Mouse (Mus musculus) cortical plate, adult 2 months (tissue): ENCODE results near the gene Gm8369. TPM values are rescaled to one million over a fixed set of nuclear protein-coding genes. Genes with fewer than 3 reads are reported as not detected.
"Not testable (repeated sequence)": the region's sequence is repeated elsewhere in the genome, so short reads cannot be mapped to it uniquely, and the experiment has no call there.

Source experiments
- H3K27ac ChIP-seq: fragments of 200-500 bp; 2 replicates; pipeline ENCODE4 v1.5.1; 2012; ENCODE audit warnings: low read length, control low read depth, inconsistent platforms; ENCODE audit not compliant: insufficient read depth
- H3K4me1 ChIP-seq: fragments of 200-500 bp; 2 replicates; pipeline ENCODE4 v1.6.1; 2011; ENCODE audit warnings: low read length; ENCODE audit not compliant: control insufficient read depth, insufficient read depth
- H3K4me3 ChIP-seq: fragments of 200-500 bp; 2 replicates; pipeline ENCODE4 v1.5.1; 2011; ENCODE audit warnings: mild to moderate bottlenecking, low read length, control low read depth; ENCODE audit not compliant: insufficient read depth
- CTCF ChIP-seq: fragments of 200-500 bp; IDR thresholded peaks from 2 replicates; pipeline ENCODE4 v1.5.1; 2011; ENCODE audit warnings: mild to moderate bottlenecking, control low read depth, low read length; ENCODE audit not compliant: insufficient read depth; ENCODE audit errors: extremely low read depth
- POLR2A ChIP-seq: fragments of 200-500 bp; IDR thresholded peaks from 2 replicates; pipeline ENCODE4 v1.6.1; 2011; ENCODE audit warnings: mild to moderate bottlenecking, low read length, control low read depth; ENCODE audit not compliant: insufficient read depth; ENCODE audit errors: extremely low read depth
- polyA plus RNA-seq: library from polyadenylated mRNA; depleted of rRNA; stranded (reverse); fragments of >200 nt; gene quantifications from 2 replicates; pipeline ENCODE4 v1.2.3, GENCODE M21; 2012; rRNA removed

The Gm8369 gene
- polyA plus RNA-seq, 1 experiment: 0.31 TPM

DNA sequence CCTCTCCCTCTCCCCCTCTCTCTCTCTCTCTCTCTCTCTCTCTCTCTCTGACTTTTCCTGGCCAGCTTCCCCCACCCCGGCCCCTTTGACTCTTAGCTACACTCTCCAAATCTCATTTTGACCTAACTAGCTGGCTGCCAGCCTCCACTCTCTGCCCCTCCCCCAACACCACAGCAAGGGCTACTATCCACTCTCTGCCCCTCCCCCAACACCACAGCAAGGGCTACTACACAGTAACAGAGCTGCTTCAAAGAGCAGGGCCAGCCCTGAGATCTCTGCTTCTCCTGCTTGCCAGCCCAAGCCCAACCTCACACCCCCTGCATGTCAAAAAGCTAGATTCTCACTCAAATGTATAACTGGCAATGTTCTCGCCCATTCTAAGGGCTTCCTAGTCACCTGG is 51.6 kb downstream of the Gm8369 start:
- Histone ChIP-seq H3K27ac (no peak overlapping the region), H3K4me3 (no peak overlapping the region), H3K4me1 (no peaks in the 10 kb centered on the region)
- TF ChIP-seq POLR2A (no peak), CTCF (no peak)

DNA sequence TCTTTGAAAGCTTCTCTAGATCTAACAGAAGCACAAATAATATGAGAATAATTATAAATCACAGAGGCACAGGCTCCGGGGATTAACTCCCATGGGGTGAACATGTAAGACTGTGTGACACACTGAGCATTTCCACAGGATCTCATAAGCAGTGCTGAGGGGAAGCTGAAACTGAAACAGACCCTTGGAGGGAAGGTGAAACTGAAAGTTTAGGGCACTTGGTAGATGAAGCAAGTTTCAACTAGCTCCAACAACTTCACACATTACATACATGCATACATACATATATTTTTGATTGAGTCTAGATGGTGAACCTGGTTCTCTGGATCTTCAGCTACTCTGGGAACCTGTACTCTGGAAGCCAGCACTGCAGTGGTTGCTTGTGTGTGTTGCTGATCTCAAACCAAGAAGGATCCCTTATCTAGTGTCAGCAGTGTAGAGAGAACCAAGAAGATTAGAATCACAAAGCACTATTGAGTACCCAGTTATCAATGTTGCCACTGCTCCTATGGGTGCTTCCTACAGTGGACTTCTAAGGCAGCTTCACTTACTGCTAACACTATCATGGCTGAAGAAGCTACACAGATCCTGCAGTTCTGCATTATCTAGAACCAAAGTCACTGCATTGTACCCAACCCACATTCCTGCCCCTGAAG is 54.6 kb downstream of the Gm8369 start:
- H3K4me3 ChIP-seq, H3K4me1 ChIP-seq, H3K27ac ChIP-seq: not testable (repeated sequence)

DNA sequence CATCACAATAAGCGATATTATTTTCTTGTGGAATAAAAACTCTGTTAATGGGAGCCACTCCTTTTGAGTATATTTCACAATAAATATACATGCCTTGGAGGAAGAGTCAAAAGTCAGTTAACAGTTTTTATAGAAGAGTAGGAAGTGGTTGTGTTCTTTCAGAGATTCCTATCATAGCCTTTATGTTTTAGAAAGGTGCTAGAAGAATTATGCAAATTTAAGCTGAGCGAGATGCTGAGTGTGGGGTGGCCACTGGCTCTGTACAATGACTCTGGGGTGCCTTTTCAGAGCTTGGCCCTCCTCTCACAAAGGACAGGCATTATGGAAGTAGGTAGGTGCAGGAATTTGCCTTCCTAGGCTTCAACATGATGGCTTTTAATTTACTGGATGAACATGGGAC is 58.6 kb downstream of the Gm8369 start:
- not testable (repeated sequence) for H3K4me1 ChIP-seq, H3K27ac ChIP-seq, H3K4me3 ChIP-seq

DNA sequence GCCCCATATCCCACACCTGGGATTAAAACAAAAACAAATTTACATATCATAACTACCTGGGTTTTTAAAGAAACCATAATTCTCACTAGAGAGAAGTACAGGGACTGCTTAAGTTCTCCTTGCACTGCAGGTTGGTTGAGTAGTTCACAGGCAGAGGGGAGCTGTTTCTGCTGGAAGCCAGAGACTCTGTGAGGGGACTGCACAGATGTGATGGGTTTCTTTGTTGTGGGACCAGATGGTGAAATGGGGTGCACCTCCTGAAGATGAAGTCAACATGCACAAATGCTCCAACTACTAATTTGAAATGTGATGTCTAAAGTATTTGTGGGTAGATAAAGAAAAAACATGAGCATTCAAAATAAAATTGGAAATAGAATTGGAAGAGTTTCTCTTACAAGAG is 62.2 kb downstream of the Gm8369 start:
- no peak overlapping the region for H3K4me3 ChIP-seq
- H3K27ac ChIP-seq: no peak overlapping the region
- TF ChIP-seq CTCF: no peak
- no peak for TF ChIP-seq POLR2A
- H3K4me1 ChIP-seq: no peaks in the 10 kb centered on the region

DNA sequence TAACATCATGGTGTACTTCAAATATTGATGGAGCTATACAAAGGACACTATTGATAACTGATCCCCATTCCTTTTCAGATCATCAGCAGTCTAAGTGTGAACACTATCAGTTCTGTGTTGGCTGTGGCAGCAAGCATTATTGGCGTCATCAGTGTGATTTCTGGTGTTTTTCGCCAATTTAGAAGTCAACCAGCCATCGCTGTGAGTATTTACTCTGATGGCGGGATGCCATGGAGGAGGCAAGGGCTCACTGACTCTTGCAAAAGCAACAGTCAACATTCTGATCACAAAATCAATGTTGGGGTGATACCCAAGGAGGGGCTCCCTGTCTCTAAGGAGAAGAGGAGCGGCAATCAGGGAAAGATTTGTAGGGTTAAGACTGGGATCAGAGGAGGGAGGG is 69.0 kb downstream of the Gm8369 start:
- Histone ChIP-seq H3K4me3 (no peak overlapping the region), H3K27ac (no peak overlapping the region), H3K4me1 (no peaks in the 10 kb centered on the region)
- TF ChIP-seq CTCF (no peak), POLR2A (no peak)

DNA sequence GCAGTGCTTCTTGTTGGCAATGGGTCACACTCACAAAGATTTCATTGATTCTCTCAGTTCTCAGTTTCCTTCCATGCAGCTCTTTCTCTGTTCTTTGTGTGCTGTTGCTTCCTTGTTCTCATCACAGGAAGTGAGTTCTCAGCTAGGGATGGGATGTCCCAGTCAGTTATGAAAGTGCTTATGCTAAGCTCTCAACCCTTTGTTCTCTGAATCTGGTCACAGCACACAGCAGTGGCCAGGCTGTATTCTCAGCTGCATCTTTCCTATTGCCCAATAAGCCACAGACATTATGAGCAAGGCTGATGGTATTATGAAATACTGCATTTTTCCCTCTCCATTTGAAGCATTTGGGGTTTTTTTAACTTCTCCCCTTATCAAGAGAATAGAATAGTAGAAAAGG is 73.8 kb downstream of the Gm8369 start:
- H3K27ac ChIP-seq, H3K4me3 ChIP-seq, H3K4me1 ChIP-seq: not testable (repeated sequence)

Other genes starting within 250 kb of the Gm8369 start
- 0.04 and 0.10 TPM in 2 replicates for gene Ms4a1, start 219.7 kb upstream of the Gm8369 start, polyA plus RNA-seq
- not detected in 2 replicates for gene Ms4a5, start 202.1 kb upstream of the Gm8369 start, polyA plus RNA-seq
- gene Ms4a14, start 171.5 kb upstream of the Gm8369 start, polyA plus RNA-seq: 0.08 and 0.15 TPM in 2 replicates
- gene Ms4a7, start 149.8 kb upstream of the Gm8369 start, polyA plus RNA-seq: 0.66 and 1.0 TPM in 2 replicates
- 0.17 and 0.21 TPM in 2 replicates for gene Ms4a4a, start 110.4 kb upstream of the Gm8369 start, polyA plus RNA-seq
- gene Ms4a4c, start 81.2 kb upstream of the Gm8369 start, polyA plus RNA-seq: 0.17 TPM in 1 of 2 replicates, not detected in the other
- 0.44 and 0.78 TPM in 2 replicates for gene Ms4a4b, start 42.4 kb upstream of the Gm8369 start, polyA plus RNA-seq
- 0.86 and 1.3 TPM in 2 replicates for gene Ms4a6c, start 16.6 kb upstream of the Gm8369 start, polyA plus RNA-seq
- 2.0 and 2.2 TPM in 2 replicates for gene Ms4a6b, start 30.6 kb downstream of the Gm8369 start, polyA plus RNA-seq
- gene Ms4a4d, start 50.9 kb downstream of the Gm8369 start, polyA plus RNA-seq: not detected in 2 replicates
- 1.5 and 1.8 TPM in 2 replicates for gene Ms4a6d, start 118.9 kb downstream of the Gm8369 start, polyA plus RNA-seq
- gene Ms4a2, start 137.8 kb downstream of the Gm8369 start, polyA plus RNA-seq: 0.06 TPM in 1 of 2 replicates, not detected in the other
- not detected in 2 replicates for gene Ms4a3, start 154.9 kb downstream of the Gm8369 start, polyA plus RNA-seq
- gene Oosp2, start 174.6 kb downstream of the Gm8369 start, polyA plus RNA-seq: not detected in 2 replicates
- gene Oosp1, start 205.2 kb downstream of the Gm8369 start, polyA plus RNA-seq: not detected in 2 replicates
- gene Oosp3, start 211.1 kb downstream of the Gm8369 start, polyA plus RNA-seq: not detected in 2 replicates